Mouse (Mus musculus): ENCODE measurements at regions not wholly inside any gene's neighbourhood (a gene's known extent, or its start where the extent isn't known, plus 50 kb on each side); places are given as distances from the start of the nearest gene placed in this dataset.

- TF ChIP-seq CTCF (IDR thresholded peaks at IDR 0.05; ENCODE audit: control insufficient read depth, insufficient read depth, low read length) (no peak), POLR2A (IDR thresholded peaks at IDR 0.05; ENCODE audit: borderline replicate concordance, control insufficient read depth, low read depth, low read length) (no peak)
Observed at GRCm38 (mm10) chr4:153547111-153547510, 64.5 kb upstream of the Ajap1 start.

Data from bone marrow, adult 2 months (tissue).